ENCODE assay signal across 12 mouse cellular contexts in the genomic region with DNA sequence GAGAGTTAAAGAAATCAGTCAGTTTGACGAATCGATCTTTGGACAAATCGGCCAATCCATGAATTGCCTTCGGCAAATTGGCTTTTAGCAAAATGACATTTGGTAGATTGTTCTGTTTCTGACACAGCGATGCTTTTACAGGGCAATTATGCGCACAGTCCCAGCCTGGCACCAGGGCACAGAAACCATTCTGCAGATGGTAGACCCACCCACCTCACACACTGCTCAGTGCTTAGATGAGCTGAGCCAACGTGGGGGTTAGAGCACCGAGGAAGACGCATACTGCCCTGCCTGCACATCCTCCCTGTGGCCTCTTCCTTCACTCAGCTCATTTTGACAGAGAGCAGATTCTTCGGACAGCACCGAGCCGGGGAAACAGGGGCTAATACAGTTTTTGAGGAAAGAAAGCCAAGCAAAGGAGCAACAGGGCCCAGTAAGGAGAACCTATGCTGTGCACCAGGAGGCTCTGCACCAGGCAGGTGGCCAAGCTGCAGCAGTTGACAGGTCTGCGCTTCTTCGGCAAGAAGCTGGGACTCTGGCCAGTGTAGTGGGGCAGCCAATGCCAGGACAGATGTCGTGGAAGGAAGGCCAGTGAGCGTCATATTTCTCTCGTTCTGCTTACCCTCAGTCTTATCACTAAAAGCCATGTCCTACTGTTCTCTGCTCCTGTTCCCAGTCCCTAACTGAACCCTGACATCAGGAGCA.
DNase-seq lines count a peak whose midpoint lies in the region; ATAC-seq and TF ChIP-seq lines count a peak whose summit lies in the region.
"Had no signal": no experiment of that assay in that cellular context is flagged by ENCODE, and none has a peak within 500 bp of the region (broad histone marks: within the 10 kb centered on the region; RNA-seq: fewer than 3 reads in every experiment).

No protein-coding gene starts in this region.

- TF ChIP-seq CTCF in midbrain, postnatal 0 days (IDR thresholded peaks at IDR 0.05): no peak

- no peaks in the 10 kb centered on the region for H3K36me3 ChIP-seq in midbrain, postnatal 0 days (ENCODE audit: insufficient read depth, low read length)
- H3K36me3 ChIP-seq: heart, embryonic 13.5 days had no signal

- H3K4me1 ChIP-seq in midbrain, postnatal 0 days (ENCODE audit: insufficient read depth, low read length): peaks cover 7% of the 10 kb centered on the region; the same call in 1 of the 2 replicates
- H3K4me1 ChIP-seq: heart, embryonic 13.5 days had no signal

- WGBS in midbrain, postnatal 0 days: 61% methylated on average over 17 of the region's 17 CpGs

- H3K4me3 ChIP-seq in midbrain, postnatal 0 days (ENCODE audit: low read depth, low read length): no peak overlapping the region
- H3K4me3 ChIP-seq: heart, embryonic 13.5 days had no signal

- H3K9ac ChIP-seq in midbrain, postnatal 0 days (replicated peaks; ENCODE audit: low read length, poor library complexity, severe bottlenecking): no peak overlapping the region
- H3K9ac ChIP-seq: heart, embryonic 13.5 days had no signal

- no peaks in the 10 kb centered on the region for H3K27me3 ChIP-seq in midbrain, postnatal 0 days (ENCODE audit: insufficient read depth, low read length)

- intact Hi-C loops in left cerebral cortex, postnatal 14 days (cut with DNase I): no loop called here

- no peak overlapping the region for H3K27ac ChIP-seq in midbrain, postnatal 0 days (ENCODE audit: low read depth, low read length)
- H3K27ac ChIP-seq: heart, embryonic 13.5 days; kidney, postnatal 0 days; macrophage had no signal

- no peak overlapping the region for H3K4me2 ChIP-seq in midbrain, postnatal 0 days (ENCODE audit: low read depth, low read length, poor library complexity, severe bottlenecking)
- H3K4me2 ChIP-seq: heart, embryonic 13.5 days had no signal

- H3K9me3 ChIP-seq in midbrain, postnatal 0 days (ENCODE audit: low read length): no peaks in the 10 kb centered on the region
- H3K9me3 ChIP-seq: heart, embryonic 13.5 days had no signal

- no peak for ATAC-seq in midbrain, postnatal 0 days (ENCODE audit: low FRiP score)
- ATAC-seq: Patski had no signal

- peak; percentile 9 for DNase-seq in gastrocnemius, postnatal 25 days
- no peak for DNase-seq in gastrocnemius, adult 18-20 months (ENCODE audit: low spot score)
- peak; percentile 4 for DNase-seq in 416B (ENCODE audit: low read depth)
- DNase-seq in brain, adult 2 months (ENCODE audit: low read depth, low spot score): peak; percentile 85
- peak; percentile 50 to 57 for DNase-seq in left cerebral cortex, postnatal 14 days (ENCODE audit: low spot score in 2 of 2)
- DNase-seq in adrenal gland, postnatal 10 days: no peak
- no peak for DNase-seq in midbrain, postnatal 0 days (ENCODE audit: low spot score)
- DNase-seq: adrenal gland, adult 8-10 months had no signal

Comparison
In these comparisons a context has a peak if more than half of its experiments do, and no peak if none do; other contexts are left out.
1. DNase-seq: peak in gastrocnemius, postnatal 25 days (single experiment), 416B (single experiment), brain, adult 2 months (single experiment) and left cerebral cortex, postnatal 14 days (2 of 2); none in gastrocnemius, adult 18-20 months (single experiment), adrenal gland, postnatal 10 days (single experiment) and midbrain, postnatal 0 days (single experiment).